Mouse (Mus musculus) myocyte (in vitro differentiated cells): ENCODE data around the gene Rasgef1c. TPM values are rescaled to one million over a fixed set of nuclear protein-coding genes. Genes with fewer than 3 reads are reported as not detected.

Experiments
- H3K27me3 ChIP-seq: one replicate; pipeline ENCODE4 v1.6.1; 2011; ENCODE audit not compliant: control insufficient read depth, insufficient read depth, insufficient read length
- H3K36me3 ChIP-seq: one replicate; pipeline ENCODE4 v1.6.1; 2011; ENCODE audit not compliant: control insufficient read depth, insufficient read depth
- H3K4me2 ChIP-seq: one replicate; pipeline ENCODE4 v1.6.1; 2011; ENCODE audit warnings: low read depth, control low read depth
- H3K4me3 ChIP-seq: one replicate; pipeline ENCODE4 v1.5.1; 2011; ENCODE audit warnings: mild to moderate bottlenecking, control low read depth, moderate library complexity
- H3K79me2 ChIP-seq: one replicate; pipeline ENCODE4 v1.6.1; 2011; ENCODE audit not compliant: control insufficient read depth, insufficient read depth
- H3ac ChIP-seq: one replicate; pipeline ENCODE4 v1.6.1; 2011; ENCODE audit not compliant: control insufficient read depth, insufficient read length
- CEBPB ChIP-seq: IDR thresholded peaks from 2 replicates; pipeline ENCODE4 v1.6.1; 2011; ENCODE audit warnings: mild to moderate bottlenecking, moderate library complexity; ENCODE audit not compliant: poor library complexity, insufficient read depth, severe bottlenecking
- E2F4 ChIP-seq: IDR thresholded peaks from one replicate; pipeline ENCODE4 v1.6.1; 2011; ENCODE audit warnings: mild to moderate bottlenecking, control low read depth, moderate library complexity; ENCODE audit not compliant: insufficient read depth
- MAX ChIP-seq: IDR thresholded peaks from one replicate; pipeline ENCODE4 v1.6.1; 2011; ENCODE audit warnings: low read depth, mild to moderate bottlenecking, control low read depth
- MYOD1 ChIP-seq, 3 experiments: IDR thresholded peaks; one replicate each; pipeline ENCODE4 v1.6.1; 2011; ENCODE audit warnings: control low read depth in 2 of 3, low read depth in 2 of 3, mild to moderate bottlenecking in 2 of 3, moderate library complexity in 1 of 3; ENCODE audit not compliant: insufficient read length in 2 of 3, control insufficient read depth in 1 of 3
- MYOG ChIP-seq, 3 experiments: IDR thresholded peaks; one replicate each; pipeline ENCODE4 v1.6.1; 2011; ENCODE audit warnings: control low read depth in 2 of 3, low read depth in 2 of 3, mild to moderate bottlenecking in 2 of 3; ENCODE audit not compliant: insufficient read length in 2 of 3, control insufficient read depth in 1 of 3, insufficient read depth in 1 of 3
- POLR2A ChIP-seq: IDR thresholded peaks from one replicate; pipeline ENCODE4 v1.6.1; 2011; ENCODE audit warnings: low read depth, mild to moderate bottlenecking, control low read depth, moderate library complexity; ENCODE audit not compliant: insufficient read length
- POLR2AphosphoS2 ChIP-seq: IDR thresholded peaks from one replicate; pipeline ENCODE4 v1.6.1; 2011; ENCODE audit warnings: low read depth, control low read depth; ENCODE audit not compliant: insufficient read length
- REST ChIP-seq: IDR thresholded peaks from one replicate; pipeline ENCODE4 v1.6.1; 2011; ENCODE audit warnings: mild to moderate bottlenecking, control low read depth, moderate library complexity; ENCODE audit not compliant: insufficient read depth, insufficient read length
- SRF ChIP-seq: IDR thresholded peaks from one replicate; pipeline ENCODE4 v1.6.1; 2011; ENCODE audit warnings: low read depth; ENCODE audit not compliant: control insufficient read depth, insufficient read length
- TCF12 ChIP-seq: IDR thresholded peaks from one replicate; pipeline ENCODE4 v1.6.1; 2011; ENCODE audit warnings: mild to moderate bottlenecking, control low read depth; ENCODE audit not compliant: poor library complexity, insufficient read depth, severe bottlenecking
- TCF3 ChIP-seq: IDR thresholded peaks from one replicate; pipeline ENCODE4 v1.6.1; 2011; ENCODE audit warnings: low read depth, control low read depth; ENCODE audit not compliant: insufficient read length
- USF1 ChIP-seq: IDR thresholded peaks from one replicate; pipeline ENCODE4 v1.6.1; 2011; ENCODE audit warnings: low read depth, mild to moderate bottlenecking, control low read depth, moderate library complexity
- polyA plus RNA-seq: library from polyadenylated mRNA; unstranded; fragments of >200 nt; fragmentation: generic; extraction: Trizol; gene quantifications from one replicate; pipeline ENCODE4 v1.2.1, GENCODE M21; 2012; ENCODE audit warnings: missing spikeins

The Rasgef1c gene
- polyA plus RNA-seq, 1 experiment: not detected

GRCm38 (mm10) chr11:49869762-49870161, 31.9 kb upstream of the Rasgef1c start:
- no peaks in the 10 kb centered on the region for H3K79me2 ChIP-seq
- H3K4me3 ChIP-seq: no peak overlapping the region
- no peak overlapping the region for H3ac ChIP-seq
- peaks cover 14% of the 10 kb centered on the region for H3K36me3 ChIP-seq
- H3K27me3 ChIP-seq: no peaks in the 10 kb centered on the region
- no peak overlapping the region for H3K4me2 ChIP-seq
- no peak for TF ChIP-seq E2F4
- no peak for TF ChIP-seq USF1
- TF ChIP-seq MYOG (IDR thresholded peaks at IDR 0.05; ENCODE audit: control insufficient read depth in 1 of 3, insufficient read depth in 1 of 3, insufficient read length in 2 of 3, low read depth in 2 of 3): no peak
- TF ChIP-seq POLR2A: no peak
- TF ChIP-seq CEBPB: no peak
- TF ChIP-seq SRF: no peak
- no peak for TF ChIP-seq TCF3

DNA sequence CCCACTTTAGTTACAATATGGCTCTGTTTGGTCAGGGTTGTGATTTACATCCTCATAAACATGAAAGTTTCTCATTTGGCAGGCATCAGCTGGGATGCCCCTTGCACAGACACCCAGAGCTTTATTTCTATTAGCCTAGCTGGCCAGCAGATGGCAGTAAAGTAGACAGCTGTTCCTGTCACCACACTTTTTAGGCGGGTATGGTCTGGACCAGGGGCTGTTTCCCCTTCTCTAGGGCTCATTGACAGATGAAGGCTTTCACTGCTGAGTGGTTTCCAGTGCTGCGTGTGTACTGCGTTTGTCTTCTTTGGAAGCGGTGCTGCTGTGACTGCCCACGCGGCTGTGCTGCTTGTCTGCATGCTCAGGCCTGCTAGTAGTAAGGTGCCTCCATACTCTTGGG, 29.7 kb upstream of the Rasgef1c start:
- TF ChIP-seq E2F4 (no peak), MYOD1 (IDR thresholded peaks at IDR 0.05; ENCODE audit: control insufficient read depth in 1 of 3, insufficient read length in 2 of 3, low read depth in 2 of 3) (peak in 1 of 3 experiments; percentile 40), USF1 (no peak)
- no peaks in the 10 kb centered on the region for H3K79me2 ChIP-seq
- no peaks in the 10 kb centered on the region for H3K27me3 ChIP-seq
- no peak overlapping the region for H3K4me2 ChIP-seq
- H3ac ChIP-seq: no peak overlapping the region
- no peak overlapping the region for H3K4me3 ChIP-seq
- H3K36me3 ChIP-seq: peaks cover 14% of the 10 kb centered on the region

- no peak overlapping the region for H3ac ChIP-seq
- H3K4me2 ChIP-seq: no peak overlapping the region
- TF ChIP-seq TCF12: no peak
- TF ChIP-seq USF1: no peak
- TF ChIP-seq MAX: no peak
- TF ChIP-seq REST: no peak
- no peak for TF ChIP-seq TCF3
- no peak for TF ChIP-seq CEBPB
- no peak for TF ChIP-seq E2F4
- TF ChIP-seq POLR2A: no peak
- no peak for TF ChIP-seq MYOD1 (IDR thresholded peaks at IDR 0.05; ENCODE audit: control insufficient read depth in 1 of 3, insufficient read length in 2 of 3, low read depth in 2 of 3)
- TF ChIP-seq MYOG (IDR thresholded peaks at IDR 0.05; ENCODE audit: control insufficient read depth in 1 of 3, insufficient read depth in 1 of 3, insufficient read length in 2 of 3, low read depth in 2 of 3): no peak
- TF ChIP-seq SRF: no peak
- TF ChIP-seq POLR2AphosphoS2: no peak
- peaks cover 14% of the 10 kb centered on the region for H3K36me3 ChIP-seq
- H3K27me3 ChIP-seq: no peaks in the 10 kb centered on the region
- no peaks in the 10 kb centered on the region for H3K79me2 ChIP-seq
- no peak overlapping the region for H3K4me3 ChIP-seq
Measured at GRCm38 (mm10) chr11:49872779-49873178, 28.9 kb upstream of the Rasgef1c start.

DNA sequence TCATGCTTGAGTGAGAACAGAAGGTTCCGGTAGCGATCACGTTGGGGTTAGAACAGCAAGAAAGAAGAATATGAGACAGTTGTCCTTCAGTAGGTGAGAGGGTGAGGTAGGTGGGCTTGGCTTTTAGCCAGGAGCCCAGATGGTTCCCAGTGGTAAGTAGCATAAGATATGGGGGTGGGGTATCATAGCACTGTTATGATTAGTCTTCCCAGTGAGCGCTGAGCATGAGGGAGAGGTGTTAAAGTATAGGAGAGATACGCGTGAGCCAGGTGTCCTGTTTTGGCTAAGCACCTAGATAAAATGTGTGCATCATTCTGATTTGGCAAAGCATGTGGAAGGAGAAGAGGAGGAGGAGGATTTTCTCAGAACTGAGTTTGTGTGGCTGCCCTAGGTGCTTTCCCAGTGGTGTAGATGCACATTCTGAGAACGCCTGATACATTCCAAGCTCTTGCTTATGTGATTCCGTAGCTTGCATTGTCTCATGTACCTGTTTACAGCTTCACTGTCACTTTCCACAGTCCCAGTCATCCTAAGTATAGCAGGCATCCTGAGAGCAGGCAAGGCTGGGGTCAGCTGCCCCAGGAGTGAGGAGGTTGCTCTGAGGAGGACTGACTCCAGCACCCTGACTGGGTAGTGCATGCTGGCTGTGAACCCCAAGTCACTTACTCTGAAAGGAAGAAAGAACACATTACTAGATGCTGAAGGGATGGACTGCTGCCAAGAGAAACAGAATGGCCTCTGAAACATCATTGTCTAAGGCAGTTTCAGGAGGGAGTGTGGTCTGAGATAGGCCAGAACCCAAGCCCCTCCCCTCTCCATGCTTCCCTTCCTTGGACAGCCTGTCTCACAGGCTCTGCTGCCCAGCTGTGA, 24.5 kb upstream of the Rasgef1c start:
- Histone ChIP-seq H3ac (no peak overlapping the region), H3K36me3 (peaks cover 20% of the 10 kb centered on the region), H3K4me2 (no peak overlapping the region), H3K27me3 (no peaks in the 10 kb centered on the region), H3K79me2 (no peaks in the 10 kb centered on the region), H3K4me3 (no peak overlapping the region)
- TF ChIP-seq POLR2A: no peak
- TF ChIP-seq MAX: no peak
- TF ChIP-seq MYOD1 (IDR thresholded peaks at IDR 0.05; ENCODE audit: control insufficient read depth in 1 of 3, insufficient read length in 2 of 3, low read depth in 2 of 3): no peak
- TF ChIP-seq USF1: no peak
- TF ChIP-seq POLR2AphosphoS2: no peak
- TF ChIP-seq SRF: no peak
- TF ChIP-seq TCF12: no peak
- no peak for TF ChIP-seq E2F4
- TF ChIP-seq TCF3: no peak
- TF ChIP-seq MYOG (IDR thresholded peaks at IDR 0.05; ENCODE audit: control insufficient read depth in 1 of 3, insufficient read depth in 1 of 3, insufficient read length in 2 of 3, low read depth in 2 of 3): no peak

DNA sequence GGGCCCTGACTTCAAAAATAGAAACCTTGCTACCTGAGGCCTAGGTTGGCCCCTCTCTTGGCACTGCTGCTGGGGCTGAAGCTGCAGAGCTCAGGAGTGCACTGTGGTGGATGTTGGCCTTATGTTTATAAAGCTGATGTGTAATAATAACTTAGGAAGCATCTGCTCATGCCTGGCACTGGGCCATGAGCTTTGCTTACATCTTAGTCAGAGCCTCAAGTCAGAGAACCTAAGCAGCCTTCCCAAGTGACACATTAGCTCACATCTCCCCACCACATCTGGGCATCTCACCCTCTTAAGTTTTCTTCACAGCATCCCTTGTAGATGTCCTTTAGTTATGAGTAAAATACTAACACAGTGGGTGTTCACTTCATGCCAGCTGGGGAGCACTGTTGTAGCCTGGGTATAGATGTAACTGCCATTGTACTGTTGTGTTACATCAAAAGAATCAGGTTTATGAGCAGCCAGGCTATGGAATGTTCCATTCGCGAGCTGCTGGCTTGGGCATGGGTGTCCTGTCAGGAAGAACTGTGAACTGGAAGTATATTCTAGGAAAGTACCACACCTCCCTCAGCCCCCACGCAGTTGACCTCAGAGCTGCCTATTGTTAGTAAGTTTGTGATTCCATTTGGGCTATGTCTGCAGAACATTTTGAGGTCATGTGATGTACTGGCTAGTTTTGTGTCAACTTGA, 21.5 kb upstream of the Rasgef1c start:
- TF ChIP-seq USF1: no peak
- TF ChIP-seq MYOG (IDR thresholded peaks at IDR 0.05; ENCODE audit: control insufficient read depth in 1 of 3, insufficient read depth in 1 of 3, insufficient read length in 2 of 3, low read depth in 2 of 3): no peak
- TF ChIP-seq POLR2AphosphoS2: no peak
- TF ChIP-seq MAX: no peak
- no peak overlapping the region for H3ac ChIP-seq
- no peak overlapping the region for H3K4me3 ChIP-seq
- no peaks in the 10 kb centered on the region for H3K79me2 ChIP-seq
- no peak overlapping the region for H3K4me2 ChIP-seq
- peaks cover 6% of the 10 kb centered on the region for H3K36me3 ChIP-seq
- no peaks in the 10 kb centered on the region for H3K27me3 ChIP-seq
